Mouse (Mus musculus): ENCODE results near the gene Amh.

The Amh gene

DNA sequence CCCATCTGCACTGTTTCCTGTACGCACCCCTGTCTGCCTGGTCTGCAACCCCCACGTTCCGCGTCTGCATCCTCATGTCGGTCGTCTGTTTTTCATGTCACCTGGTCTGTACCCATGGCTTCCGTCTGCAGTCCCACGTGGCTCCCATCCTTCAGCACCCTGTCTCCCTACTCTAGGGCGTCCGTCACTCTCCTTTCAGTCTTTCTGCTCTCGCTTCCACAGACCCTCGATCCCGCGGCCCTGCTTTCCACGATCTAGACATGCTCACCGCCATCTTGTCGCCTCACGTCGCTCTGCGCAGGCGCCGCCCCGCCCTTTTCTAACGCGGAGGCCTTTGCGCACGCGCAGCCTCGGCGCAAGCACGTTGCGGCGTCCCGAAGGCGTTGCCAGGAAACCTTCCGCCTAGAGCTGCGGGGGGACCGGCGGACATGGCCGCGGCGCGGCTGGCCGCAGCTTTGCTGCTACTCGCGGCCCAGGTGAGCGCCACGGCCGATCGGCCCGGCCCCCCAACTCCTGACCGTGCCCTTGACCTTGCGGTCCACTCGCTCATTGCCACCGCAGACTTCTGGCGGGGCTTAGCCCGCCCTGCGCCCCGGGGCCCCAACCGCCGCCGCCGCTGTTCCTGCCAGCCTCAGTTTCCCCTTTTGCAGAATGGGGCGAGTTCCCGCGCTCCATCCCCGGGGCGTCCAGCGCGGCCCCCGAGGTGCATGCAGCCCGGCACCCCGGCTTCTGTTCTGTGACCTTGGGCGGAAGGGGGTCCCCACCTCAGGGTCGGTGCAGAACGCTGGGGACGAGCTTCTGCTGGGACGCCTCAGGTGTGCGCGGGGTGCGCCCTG lies 50.1 kb downstream of the Amh start, which contains the start of the genes Lsm7 and Sppl2b:
TSS of gene Lsm7 (minus strand) at position 297 of the 836 bp plus-strand sequence.
TSS of gene Sppl2b (plus strand) at position 363 of the 836 bp plus-strand sequence.
- intact Hi-C loops (cut with DNase I): no loop called here

DNA sequence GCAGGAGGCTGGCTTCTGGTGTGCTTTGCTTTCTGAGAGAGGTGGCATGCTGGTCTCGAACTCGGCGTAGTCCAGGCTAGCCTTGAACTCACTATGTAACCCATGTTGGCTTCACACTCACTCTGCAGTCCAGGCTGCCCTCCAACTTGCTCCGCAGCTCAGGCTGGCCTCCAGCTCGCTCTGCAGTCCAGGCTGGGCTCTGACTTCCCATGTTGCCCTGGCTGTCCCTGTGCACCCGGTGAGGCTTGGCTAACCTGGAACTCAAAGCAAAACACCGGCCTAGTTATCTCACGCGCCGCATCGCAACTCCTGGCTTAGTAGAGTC lies 50.7 kb downstream of the Amh start:
- intact Hi-C loops (cut with DNase I): no loop called here

DNA sequence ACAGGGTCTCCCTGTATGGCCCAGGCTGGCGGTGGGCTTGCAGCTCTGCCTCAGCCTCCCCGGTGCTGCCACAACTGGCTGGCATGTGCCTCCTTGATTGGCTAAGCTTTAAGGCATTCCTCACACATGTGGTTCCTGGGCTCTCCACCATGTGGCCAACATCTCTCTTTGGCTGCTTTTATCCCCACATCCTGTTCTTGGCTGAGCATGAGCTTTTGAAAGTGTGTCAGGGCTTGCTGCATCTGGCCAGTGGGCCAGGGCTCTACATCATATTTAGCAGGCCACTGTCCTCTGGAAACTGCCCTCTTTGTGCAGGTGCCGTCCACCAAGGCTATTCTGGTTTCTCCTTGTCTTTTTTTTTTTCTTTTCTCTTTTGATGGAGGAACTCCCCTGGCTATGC lies 51.2 kb downstream of the Amh start:
- intact Hi-C loops (cut with DNase I): no loop called here

DNA sequence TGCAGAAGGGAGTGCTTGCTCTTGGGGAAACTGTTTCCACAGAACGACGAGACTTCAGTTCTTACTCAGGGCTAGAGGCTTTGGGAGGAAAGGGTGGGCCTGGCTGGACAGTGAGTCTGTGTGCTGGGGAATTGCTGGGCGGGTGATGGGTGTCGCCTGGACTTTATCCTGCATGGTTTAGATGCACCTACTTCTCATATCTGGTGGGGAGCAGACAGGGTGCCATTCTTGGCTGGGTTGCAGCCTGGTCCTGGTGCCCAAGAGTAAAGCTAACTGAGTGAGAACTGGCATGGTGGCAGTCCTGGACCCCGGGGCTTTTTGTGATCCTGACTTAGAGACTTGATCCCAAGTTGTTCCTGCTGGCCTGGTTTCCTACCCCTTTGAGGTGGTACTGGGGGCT lies 51.9 kb downstream of the Amh start:
- intact Hi-C loops (cut with DNase I): no loop called here

Small RNA genes within 50 kb of the gene (microRNA-seq; reads per million reads assigned to microRNA genes)
- gene Mir1982: 2.9 to 5.8 reads per million in 2 experiments
